Mouse (Mus musculus) adrenal gland, postnatal 4 days (tissue): Measurements from ENCODE around the gene Gm498. TPM values are rescaled to one million over a fixed set of nuclear protein-coding genes. Genes with fewer than 3 reads are reported as not detected.

Experiments
- DNase-seq, 2 experiments: peaks; one replicate each; pipeline ENCODE4 v3.0.0; 2021 to 2022; ENCODE audit warnings: low spot score in 2 of 2, mixed read lengths in 2 of 2
- microRNA-seq: library from miRNA; unstranded; fragments of <30 nt; microRNA quantifications from one replicate; pipeline ENCODE4 v1.2.0, GENCODE M21; 2021
- total RNA-seq, 2 experiments: library from RNA; stranded (reverse); gene quantifications; 2 replicates each; pipeline ENCODE4 v1.2.3; 2021

The Gm498 gene
- total RNA-seq, 2 experiments from 2014 or later: not detected

GRCm38 (mm10) chr7:143891146-143891545, 24.5 kb downstream of the Gm498 start:
- no peak for DNase-seq

DNA sequence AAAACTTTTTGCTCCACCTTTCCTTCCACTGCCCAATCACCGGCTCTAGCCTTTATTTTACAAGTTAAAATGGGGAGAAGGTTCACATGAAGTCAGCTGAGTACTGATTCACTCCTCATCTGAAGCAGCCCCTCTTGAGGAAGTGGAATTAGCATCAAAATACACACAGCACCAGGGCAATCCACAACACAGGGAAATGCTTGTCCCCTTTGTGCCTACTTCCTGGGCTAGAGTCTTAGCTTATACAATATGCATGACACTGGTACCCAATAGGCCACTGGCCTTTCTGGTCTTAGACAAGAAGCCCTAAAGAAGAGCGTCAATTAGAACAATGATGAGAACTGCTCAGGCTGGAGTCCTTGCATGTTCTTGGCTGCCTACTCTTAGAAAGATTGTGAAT, 25.7 kb downstream of the Gm498 start:
- DNase-seq: no peak

DNA sequence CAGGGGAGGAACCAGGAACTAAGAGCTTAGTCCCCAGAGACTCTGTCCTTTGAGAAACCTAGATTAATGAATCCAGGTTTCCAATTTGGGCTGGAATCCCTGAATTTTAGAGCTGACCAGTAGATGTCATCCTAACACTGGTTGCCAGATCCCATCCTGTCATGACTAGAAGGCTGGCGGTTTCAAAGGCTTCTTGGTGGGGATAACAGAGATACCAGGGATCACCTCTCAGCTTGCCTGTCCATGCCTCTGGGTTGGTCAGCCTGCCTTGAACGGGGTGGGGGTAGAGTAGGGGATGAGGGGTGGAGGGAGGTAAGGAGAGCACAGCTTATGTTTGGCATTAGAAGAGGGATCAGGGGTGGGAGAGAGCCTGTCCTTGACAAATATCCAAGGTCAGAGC, 34.0 kb downstream of the Gm498 start:
- DNase-seq: no peak

DNA sequence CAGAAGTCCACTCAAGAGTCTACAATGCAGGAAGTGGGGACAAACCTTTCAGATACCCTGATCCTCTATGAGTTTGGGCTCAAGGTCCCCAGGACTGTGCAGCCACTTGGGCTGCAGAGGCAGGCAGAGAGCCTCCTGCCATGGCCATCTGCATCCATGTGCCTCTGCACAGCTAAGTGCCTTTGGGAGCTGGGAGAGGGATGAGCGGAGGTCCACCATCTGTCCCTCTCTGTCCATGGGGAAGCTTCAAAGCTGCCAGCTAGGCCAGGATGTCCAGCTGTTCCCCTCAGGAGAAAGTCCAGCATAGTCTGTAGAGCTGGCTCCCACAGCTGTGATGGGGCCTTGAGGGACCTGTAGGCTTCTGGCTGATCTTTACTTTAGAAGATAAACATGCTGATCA, 38.5 kb downstream of the Gm498 start:
- DNase-seq: no peak

- DNase-seq: no peak
Measured at GRCm38 (mm10) chr7:143905606-143906005, 39.0 kb downstream of the Gm498 start.

- DNase-seq: no peak
Measured at GRCm38 (mm10) chr7:143913611-143914010, 47.0 kb downstream of the Gm498 start.

- no peak for DNase-seq
Measured at GRCm38 (mm10) chr7:143919031-143919679, 52.5 kb downstream of the Gm498 start.

- no peak for DNase-seq
Measured at GRCm38 (mm10) chr7:143929899-143930298, 63.3 kb downstream of the Gm498 start.

- DNase-seq: no peak
Measured at GRCm38 (mm10) chr7:143938647-143939046, 72.0 kb downstream of the Gm498 start.

GRCm38 (mm10) chr7:143939476-143939875, 72.8 kb downstream of the Gm498 start:
- DNase-seq: no peak

GRCm38 (mm10) chr7:143942941-143943691, 76.5 kb downstream of the Gm498 start:
- DNase-seq: no peak

DNA sequence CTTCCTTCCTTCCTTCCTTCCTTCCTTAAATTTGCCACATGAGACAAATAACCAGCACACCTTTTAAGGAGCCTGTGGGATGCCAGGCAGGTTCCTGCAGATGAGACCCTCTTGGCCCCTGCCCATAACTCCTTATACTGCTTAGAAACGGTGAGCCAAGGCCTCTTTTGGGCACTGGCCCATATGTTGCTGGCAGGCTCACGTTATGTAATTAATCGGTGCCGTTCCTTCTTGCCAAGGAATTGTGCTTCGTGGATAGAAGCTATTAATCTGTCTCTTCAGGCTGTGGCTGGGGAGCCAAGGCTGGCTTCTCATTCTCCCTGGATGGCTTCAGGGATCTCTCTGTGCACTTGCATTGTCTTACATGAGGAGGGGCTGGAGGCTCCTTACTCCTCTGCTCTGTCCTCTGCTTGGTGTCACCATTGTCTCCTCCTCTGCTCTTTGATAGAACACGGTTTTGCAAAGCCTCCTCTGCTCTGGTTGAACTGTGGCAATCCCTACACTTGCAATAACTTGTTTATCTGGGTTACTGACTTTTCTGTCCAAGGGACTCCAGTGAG, 77.9 kb downstream of the Gm498 start:
- DNase-seq: no peak

Small RNA genes lying within 50 kb of the gene (microRNA-seq; reads per million reads assigned to microRNA genes)
- gene Mir6404: not detected

Other genes starting within 250 kb of the Gm498 start
- gene Tnfrsf26, start 238.1 kb upstream of the Gm498 start, total RNA-seq: 1 to 10 TPM; 1.3 to 1.6 TPM
- gene Tnfrsf22, start 217.2 kb upstream of the Gm498 start, total RNA-seq: 1 to 10 TPM; 8.3 to 9.5 TPM
- 1 to 10 TPM; 3.5 to 4.2 TPM for gene Tnfrsf23, start 181.0 kb upstream of the Gm498 start, total RNA-seq
- gene Osbpl5, start 109.9 kb upstream of the Gm498 start, total RNA-seq: 10 to 100 TPM; 42.3 to 50.7 TPM
- not detected for gene Mrgprg, start 99.8 kb upstream of the Gm498 start, total RNA-seq
- 1 to 10 TPM; 3.0 to 3.4 TPM for gene Mrgpre, start 82.3 kb upstream of the Gm498 start, total RNA-seq
- gene Nadsyn1, start 44.0 kb upstream of the Gm498 start, total RNA-seq: 10 to 100 TPM; 12.4 to 13.9 TPM
- 100 to 1,000 TPM; 186 to 188 TPM for gene Dhcr7, start 43.7 kb upstream of the Gm498 start, total RNA-seq
- gene Shank2, start 135.1 kb downstream of the Gm498 start, total RNA-seq: 10 to 100 TPM; 11.1 to 17.7 TPM